Mouse (Mus musculus) frontal cortex, postnatal 25 days (tissue): Measurements from ENCODE around the gene Aven.
A peak's percentile ranks its signal among the peaks of the same experiment; 100 is the strongest.

Experiments
- DNase-seq, 2 experiments: peaks; one replicate each; pipeline ENCODE4 v3.0.0; 2022; ENCODE audit warnings: low spot score in 2 of 2

The Aven gene

GRCm38 (mm10) chr2:112490483-112491196, 2.1 kb upstream of the Aven start:
- DNase-seq, result no peak

GRCm38 (mm10) chr2:112491629-112492028, 1.1 kb upstream of the Aven start:
- DNase-seq, result no peak

- DNase-seq, result no peak
These were observed 321 bp upstream of the Aven start for GRCm38 (mm10) chr2:112492431-112492855.

- DNase-seq, result no peak
These were observed 936 bp downstream of the Aven start for GRCm38 (mm10) chr2:112493539-112494260.

- no peak for DNase-seq
These were observed 5.1 kb downstream of the Aven start for GRCm38 (mm10) chr2:112497851-112498250.

- DNase-seq, result peak; percentile 55 to 57
These were observed 8.4 kb downstream of the Aven start for GRCm38 (mm10) chr2:112501209-112501608.

- DNase-seq, result no peak
These were observed 11.2 kb downstream of the Aven start for GRCm38 (mm10) chr2:112503978-112504377.

- DNase-seq, result no peak
These were observed 14.2 kb downstream of the Aven start for GRCm38 (mm10) chr2:112506841-112507435.

GRCm38 (mm10) chr2:112507444-112507843, 14.7 kb downstream of the Aven start:
- no peak for DNase-seq

- DNase-seq, result no peak
These were observed 17.4 kb downstream of the Aven start for GRCm38 (mm10) chr2:112510140-112510539.

GRCm38 (mm10) chr2:112513036-112513435, 20.3 kb downstream of the Aven start:
- DNase-seq, result no peak

GRCm38 (mm10) chr2:112516728-112517127, 24.0 kb downstream of the Aven start:
- DNase-seq, result no peak

GRCm38 (mm10) chr2:112517218-112517617, 24.5 kb downstream of the Aven start:
- DNase-seq, result no peak

GRCm38 (mm10) chr2:112518541-112518940, 25.8 kb downstream of the Aven start:
- DNase-seq, result no peak

GRCm38 (mm10) chr2:112520526-112521482, 28.0 kb downstream of the Aven start:
- DNase-seq, result no peak

GRCm38 (mm10) chr2:112526933-112527332, 34.2 kb downstream of the Aven start:
- DNase-seq, result no peak

- DNase-seq, result no peak
These were observed 40.2 kb downstream of the Aven start for GRCm38 (mm10) chr2:112532812-112533496.

GRCm38 (mm10) chr2:112534677-112535222, 42.0 kb downstream of the Aven start:
- no peak for DNase-seq

- no peak for DNase-seq
These were observed 46.0 kb downstream of the Aven start for GRCm38 (mm10) chr2:112538783-112539182.

GRCm38 (mm10) chr2:112541695-112542285, 49.0 kb downstream of the Aven start:
- DNase-seq, result no peak
